Mouse (Mus musculus) heart, adult 2 months (tissue): ENCODE measurements around the gene Tbc1d5. TPM values are rescaled to one million over a fixed set of nuclear protein-coding genes. Genes with fewer than 3 reads are reported as not detected.

ENCODE experiments used
- DNase-seq, 2 experiments: peaks; one replicate each; pipeline ENCODE4 v3.0.0; 2021
- H3K27ac ChIP-seq: fragments of 200-600 bp; 2 replicates; pipeline ENCODE4 v1.8.1; 2022
- H3K27me3 ChIP-seq: fragments of 200-500 bp; 2 replicates; pipeline ENCODE4 v1.6.1; 2012; ENCODE audit warnings: mild to moderate bottlenecking, low read length, inconsistent platforms, mixed read lengths; ENCODE audit not compliant: control insufficient read depth, insufficient read depth
- H3K36me3 ChIP-seq: fragments of 200-500 bp; 2 replicates; pipeline ENCODE4 v1.6.1; 2012; ENCODE audit warnings: low read length, inconsistent platforms; ENCODE audit not compliant: control insufficient read depth, insufficient read depth
- H3K4me1 ChIP-seq: fragments of 200-500 bp; 2 replicates; pipeline ENCODE4 v1.6.1; 2011; ENCODE audit warnings: low read length; ENCODE audit not compliant: control insufficient read depth, insufficient read depth
- H3K4me3 ChIP-seq: fragments of 200-600 bp; 2 replicates; pipeline ENCODE4 v1.8.1; 2022
- H3K79me2 ChIP-seq: fragments of 200-500 bp; replicated peaks from 2 replicates; pipeline ENCODE4 v1.6.1; 2012; ENCODE audit warnings: mild to moderate bottlenecking, inconsistent platforms, low read length, moderate library complexity, mixed read lengths; ENCODE audit not compliant: control insufficient read depth, insufficient read depth
- H3K9ac ChIP-seq: fragments of 200-500 bp; 2 replicates; pipeline ENCODE4 v1.6.1; 2012; ENCODE audit warnings: low read depth, mild to moderate bottlenecking, control low read depth, inconsistent platforms, low read length, mixed read lengths
- CTCF ChIP-seq: fragments of 200-600 bp; IDR thresholded peaks from 2 replicates; pipeline ENCODE4 v1.8.1; 2022; ENCODE audit warnings: antibody characterized with exemption, mild to moderate bottlenecking, moderate library complexity
- EP300 ChIP-seq: fragments of 200-500 bp; IDR thresholded peaks from 2 replicates; pipeline ENCODE4 v1.6.1; 2011; ENCODE audit warnings: low read depth, low read length, control low read depth; ENCODE audit not compliant: insufficient read depth
- POLR2A ChIP-seq: fragments of 200-500 bp; IDR thresholded peaks from 2 replicates; pipeline ENCODE4 v1.6.1; 2011; ENCODE audit warnings: mild to moderate bottlenecking, low read depth, low read length, control low read depth; ENCODE audit not compliant: insufficient read depth
- WGBS: fragments of 180-500 bp; shearing (Covaris S2); methylation state at CpG from one replicate; pipeline ENCODE4 v1.1.7; 2018; 5-methylcytosine and 5-hydroxymethylcytosine counted together
- intact Hi-C: fragments of 180-260 bp; cut with DNase I; formaldehyde crosslinking; loops from one replicate; pipeline ENCODE4 v1.15.1; 2025
- polyA plus RNA-seq: library from polyadenylated mRNA; depleted of rRNA; stranded (reverse); fragments of >200 nt; gene quantifications from 2 replicates; pipeline ENCODE4 v1.2.3, GENCODE M21; 2012
- total RNA-seq, 2 experiments: library from RNA; stranded (reverse); gene quantifications; 2 replicates each; pipeline ENCODE4 v1.2.3; 2021

Tbc1d5 gene
- total and polyA plus RNA-seq, 3 experiments, result 8.5 to 19.4 (median 15.8) TPM

DNA sequence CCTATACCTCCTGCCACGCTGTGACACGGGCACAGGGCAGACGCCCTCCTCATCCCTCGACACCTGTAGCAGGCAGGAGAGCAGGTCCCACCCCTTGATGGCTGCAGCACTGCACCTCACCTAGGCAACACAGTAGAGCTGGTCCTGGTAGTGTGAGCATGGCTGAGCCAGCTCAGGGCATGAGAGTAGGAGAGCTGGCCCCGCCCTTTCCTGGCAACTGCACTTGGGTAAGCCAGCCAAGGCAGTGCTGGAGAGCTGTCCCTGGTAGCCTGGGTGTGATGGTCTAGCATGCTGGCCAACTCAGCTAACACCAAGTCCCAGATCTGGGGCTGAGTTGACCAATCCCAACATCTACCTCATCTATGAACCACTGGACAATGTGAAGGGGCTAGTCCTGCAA lies 19.9 kb downstream of the Tbc1d5 start:
- no peak overlapping the region for H3K9ac ChIP-seq
- no peaks in the 10 kb centered on the region; the same call in 1 of the 2 replicates for H3K4me1 ChIP-seq
- H3K79me2 ChIP-seq, result no peaks in the 10 kb centered on the region; the same call in 1 of the 2 replicates
- 86% methylated on average over 5 of the region's 5 CpGs for WGBS
- H3K36me3 ChIP-seq, result no peaks in the 10 kb centered on the region
- DNase-seq, result peak; percentile 57 to 67
- intact Hi-C loops, result no loop called here
- TF ChIP-seq CTCF, result no peak
- no peak for TF ChIP-seq POLR2A
- no peak for TF ChIP-seq EP300
- no peaks in the 10 kb centered on the region for H3K27me3 ChIP-seq
- H3K27ac ChIP-seq, result no peak overlapping the region
- no peak overlapping the region for H3K4me3 ChIP-seq

GRCm38 (mm10) chr17:51150999-51151398 lies 28.2 kb downstream of the Tbc1d5 start:
- no peak for DNase-seq
- no peak overlapping the region for H3K27ac ChIP-seq

DNA sequence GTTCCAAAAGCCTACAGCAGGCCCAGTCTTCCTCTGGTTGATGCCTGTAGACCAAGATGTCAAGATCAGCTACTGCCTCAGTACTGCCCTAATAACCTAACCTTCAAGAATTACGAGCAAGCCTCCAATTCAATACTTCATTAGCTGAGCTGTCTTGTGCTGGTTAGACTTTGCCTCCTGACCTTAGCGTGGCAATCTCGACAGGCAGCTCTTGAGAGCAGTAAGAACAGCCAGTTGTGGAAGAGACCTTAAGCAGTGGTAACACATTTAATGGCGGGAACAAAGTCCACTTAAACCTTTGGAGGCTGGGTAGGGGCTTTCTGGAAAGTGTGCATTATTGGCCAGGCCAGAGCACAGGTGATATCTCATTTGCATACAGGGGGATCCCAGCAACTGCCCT lies 34.2 kb downstream of the Tbc1d5 start:
- Histone ChIP-seq H3K36me3 (no peaks in the 10 kb centered on the region; the same call in 1 of the 2 replicates), H3K27me3 (no peaks in the 10 kb centered on the region), H3K27ac (no peak overlapping the region), H3K4me1 (no peaks in the 10 kb centered on the region), H3K79me2 (no peaks in the 10 kb centered on the region), H3K4me3 (no peak overlapping the region), H3K9ac (no peak overlapping the region)
- no peak for DNase-seq
- WGBS, result 94% methylated on average over 4 of the region's 4 CpGs
- TF ChIP-seq CTCF (no peak), POLR2A (no peak), EP300 (no peak)
- intact Hi-C loops, result no loop called here

More at GRCm38 (mm10) chr17:51150999-51151398, 28.2 kb downstream of the Tbc1d5 start:
- Histone ChIP-seq H3K79me2 (no peaks in the 10 kb centered on the region), H3K27me3 (no peaks in the 10 kb centered on the region), H3K4me1 (no peaks in the 10 kb centered on the region), H3K4me3 (no peak overlapping the region), H3K36me3 (no peaks in the 10 kb centered on the region), H3K9ac (no peak overlapping the region)
- intact Hi-C loops, result no loop called here
- TF ChIP-seq CTCF, result no peak
- no peak for TF ChIP-seq POLR2A
- 75% methylated on average over 3 of the region's 3 CpGs for whole genome bisulfite sequencing

DNA sequence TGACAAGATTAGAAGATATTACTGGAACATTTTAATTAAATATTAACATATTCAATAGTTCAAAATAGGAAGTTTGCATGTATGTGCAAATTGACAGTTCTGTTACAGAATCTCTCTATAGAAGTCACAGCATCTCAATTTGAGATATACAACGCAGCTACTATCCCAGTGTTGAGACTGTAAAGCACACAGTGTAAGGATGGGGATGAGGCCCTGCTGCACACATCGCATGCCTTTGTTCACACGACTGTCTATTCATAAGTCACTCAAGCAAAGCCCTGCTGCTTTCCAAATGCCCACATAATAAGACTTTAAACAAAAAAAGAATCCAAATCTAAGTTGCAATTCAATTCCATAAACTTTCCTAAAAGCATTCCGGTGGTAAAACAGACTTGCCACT lies 37.1 kb downstream of the Tbc1d5 start:
- Histone ChIP-seq H3K79me2 (no peaks in the 10 kb centered on the region), H3K27ac (no peak overlapping the region), H3K4me1 (no peaks in the 10 kb centered on the region), H3K36me3 (no peaks in the 10 kb centered on the region; the same call in 1 of the 2 replicates), H3K4me3 (no peak overlapping the region), H3K27me3 (no peaks in the 10 kb centered on the region), H3K9ac (no peak overlapping the region)
- no peak for TF ChIP-seq EP300
- TF ChIP-seq POLR2A, result no peak
- no peak for TF ChIP-seq CTCF
- no peak for DNase-seq
- WGBS, result 96% methylated on average over 4 of the region's 4 CpGs
- intact Hi-C loops, result no loop called here

GRCm38 (mm10) chr17:51111194-51111593 lies 68.0 kb downstream of the Tbc1d5 start:
- WGBS, result 46% methylated on average over 2 of the region's 2 CpGs
- intact Hi-C loops, result loop anchor here (2.0 to 5.0 kb wide), 2 partner anchors 68 to 176 kb away; partner anchors contain the start of gene Tbc1d5
- no peak for DNase-seq
- Histone ChIP-seq H3K4me3 (no peak overlapping the region), H3K4me1 (no peaks in the 10 kb centered on the region), H3K27ac (no peak overlapping the region), H3K27me3 (no peaks in the 10 kb centered on the region), H3K36me3 (no peaks in the 10 kb centered on the region), H3K79me2 (no peaks in the 10 kb centered on the region), H3K9ac (no peak overlapping the region)
- TF ChIP-seq EP300, result no peak
- no peak for TF ChIP-seq POLR2A
- TF ChIP-seq CTCF, result peak; percentile 79

GRCm38 (mm10) chr17:51104294-51104693 lies 74.9 kb downstream of the Tbc1d5 start:
- TF ChIP-seq CTCF, result no peak

More at GRCm38 (mm10) chr17:51104294-51104693, 74.9 kb downstream of the Tbc1d5 start:
- no peak for DNase-seq
- Histone ChIP-seq H3K27ac (no peak overlapping the region), H3K9ac (no peak overlapping the region), H3K36me3 (no peaks in the 10 kb centered on the region), H3K4me3 (no peak overlapping the region), H3K27me3 (no peaks in the 10 kb centered on the region), H3K79me2 (no peaks in the 10 kb centered on the region; the same call in 1 of the 2 replicates), H3K4me1 (no peaks in the 10 kb centered on the region)
- intact Hi-C loops, result no loop called here
- WGBS, result 87% methylated on average over 1 of the region's 1 CpGs
